Mouse (Mus musculus) kidney, postnatal 0 days (tissue): ENCODE results near the gene Thap12. TPM values are rescaled to one million over a fixed set of nuclear protein-coding genes. Genes with fewer than 3 reads are reported as not detected.

Experiments used
- ATAC-seq: fragments of 200-750 bp; cut with Nextera tagmentation; replicated peaks from 2 replicates; pipeline ENCODE4 v1.8.0; 2017; ENCODE audit warnings: low read depth, moderate number of reproducible peaks, moderate TSS enrichment, moderate library complexity; ENCODE audit not compliant: low FRiP score
- DNase-seq: peaks from one replicate; pipeline ENCODE4 v3.0.0-alpha.2; 2016; ENCODE audit warnings: low spot score
- H3K27ac ChIP-seq: fragments of 300-500 bp; sonication (generic); 2 replicates; pipeline ENCODE4 v1.5.1; 2014; ENCODE audit warnings: mild to moderate bottlenecking
- H3K27me3 ChIP-seq: fragments of 300-500 bp; sonication (generic); 2 replicates; pipeline ENCODE4 v1.6.1; 2014; ENCODE audit warnings: low read length, mixed read lengths; ENCODE audit not compliant: insufficient read depth
- H3K36me3 ChIP-seq: fragments of 300-500 bp; sonication (generic); 2 replicates; pipeline ENCODE4 v1.6.1; 2014; ENCODE audit warnings: low read length, mixed read lengths; ENCODE audit not compliant: insufficient read depth
- H3K4me1 ChIP-seq: fragments of 300-500 bp; sonication (generic); replicated peaks from 2 replicates; pipeline ENCODE4 v1.6.1; 2014; ENCODE audit warnings: antibody characterized with exemption, low read length, mixed read lengths; ENCODE audit not compliant: insufficient read depth
- H3K4me2 ChIP-seq: fragments of 300-500 bp; sonication (generic); 2 replicates; pipeline ENCODE4 v1.6.1; 2014; ENCODE audit warnings: mild to moderate bottlenecking, low read length, moderate library complexity, mixed read lengths
- H3K4me3 ChIP-seq: fragments of 300-500 bp; sonication (generic); replicated peaks from 2 replicates; pipeline ENCODE4 v1.5.1; 2014; ENCODE audit warnings: low read depth, low read length
- H3K9ac ChIP-seq: fragments of 300-500 bp; sonication (generic); 2 replicates; pipeline ENCODE4 v1.6.1; 2014; ENCODE audit warnings: low read depth, low read length
- H3K9me3 ChIP-seq: fragments of 300-500 bp; sonication (generic); replicated peaks from 2 replicates; pipeline ENCODE4 v1.6.1; 2016; ENCODE audit warnings: low read length, inconsistent platforms, mixed read lengths
- CTCF ChIP-seq: IDR thresholded peaks from 2 replicates; pipeline ENCODE4 v1.5.1; 2016; ENCODE audit warnings: antibody characterized with exemption, low read depth, mild to moderate bottlenecking, moderate library complexity
- WGBS: fragments of 180-500 bp; shearing (Covaris S2); extraction: QIAGEN DNeasy Blood & Tissue Kit; methylation state at CpG from one replicate; pipeline ENCODE4 v1.1.7; 2014; 5-methylcytosine and 5-hydroxymethylcytosine counted together
- polyA plus RNA-seq: library from polyadenylated mRNA; unstranded; fragments of >200 nt; fragmentation: Nextera tagmentation; extraction: Ambion mirVana; gene quantifications from 2 replicates; pipeline ENCODE4 v1.2.1, GENCODE M21; 2015

Thap12 gene
- polyA plus RNA-seq, 1 experiment from 2014 or later, result 45.5 TPM

DNA sequence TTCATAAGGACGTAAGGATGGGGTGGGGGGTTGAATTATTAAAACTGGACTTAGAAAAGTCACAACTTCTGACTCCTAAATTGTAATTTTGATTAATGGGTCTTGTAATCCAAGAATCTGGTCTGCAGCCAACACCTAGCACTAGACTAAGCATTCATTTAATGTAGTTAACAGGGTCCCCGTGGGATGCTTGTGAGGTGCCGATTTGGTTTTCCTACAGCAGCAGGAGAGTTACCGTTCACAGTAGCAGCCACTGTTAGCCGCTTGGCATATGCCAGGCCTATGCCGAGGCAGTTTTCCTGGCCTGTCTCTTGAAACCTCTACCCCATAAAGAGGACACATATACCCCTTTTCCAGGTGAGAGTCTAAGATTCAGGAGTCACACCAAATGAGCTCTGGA, 18.7 kb downstream of the Thap12 start:
- Histone ChIP-seq H3K9me3 (no peaks in the 10 kb centered on the region), H3K27ac (no peak overlapping the region), H3K9ac (no peak overlapping the region), H3K4me2 (peak overlapping the region; percentile 13; the same call in 1 of the 2 replicates), H3K4me3 (no peak overlapping the region), H3K27me3 (no peaks in the 10 kb centered on the region), H3K36me3 (peaks cover 5% of the 10 kb centered on the region; the same call in 1 of the 2 replicates), H3K4me1 (no peaks in the 10 kb centered on the region; the same call in 1 of the 2 replicates)
- ATAC-seq, result no peak
- TF ChIP-seq CTCF, result no peak
- DNase-seq, result no peak
- 40% methylated on average over 6 of the region's 6 CpGs for WGBS

DNA sequence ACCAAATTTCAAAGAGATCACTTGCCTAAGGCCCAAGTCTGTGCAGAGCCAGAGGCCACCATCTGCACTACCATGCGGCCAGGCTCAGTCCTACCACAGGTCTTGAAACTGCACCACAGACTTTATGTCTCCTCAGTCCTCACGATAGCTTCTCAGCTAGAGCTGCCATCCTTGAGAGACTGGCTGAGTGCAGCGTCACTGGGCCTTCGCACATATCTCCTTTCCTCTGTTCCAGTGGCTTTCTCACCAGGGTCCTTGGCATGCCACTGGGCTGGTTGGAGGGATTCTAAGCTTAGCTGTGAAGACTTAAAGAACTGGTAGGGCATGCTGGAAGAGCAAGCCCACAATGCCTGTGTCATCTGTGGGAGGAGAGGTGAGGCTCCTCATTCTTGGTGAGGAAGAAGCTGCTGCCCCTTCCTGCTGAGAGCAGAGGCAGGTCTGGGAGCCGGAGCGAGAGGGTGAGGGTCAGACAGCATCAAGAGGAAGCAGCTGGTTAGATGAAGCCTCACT, 22.8 kb downstream of the Thap12 start:
- no peak for DNase-seq
- 86% methylated on average over 6 of the region's 6 CpGs for WGBS
- Histone ChIP-seq H3K4me1 (peaks cover 10% of the 10 kb centered on the region; the same call in 1 of the 2 replicates), H3K4me2 (no peak overlapping the region), H3K27ac (no peak overlapping the region), H3K27me3 (no peaks in the 10 kb centered on the region), H3K9ac (no peak overlapping the region), H3K9me3 (no peaks in the 10 kb centered on the region), H3K4me3 (no peak overlapping the region), H3K36me3 (no peaks in the 10 kb centered on the region)
- TF ChIP-seq CTCF, result no peak
- no peak for ATAC-seq

DNA sequence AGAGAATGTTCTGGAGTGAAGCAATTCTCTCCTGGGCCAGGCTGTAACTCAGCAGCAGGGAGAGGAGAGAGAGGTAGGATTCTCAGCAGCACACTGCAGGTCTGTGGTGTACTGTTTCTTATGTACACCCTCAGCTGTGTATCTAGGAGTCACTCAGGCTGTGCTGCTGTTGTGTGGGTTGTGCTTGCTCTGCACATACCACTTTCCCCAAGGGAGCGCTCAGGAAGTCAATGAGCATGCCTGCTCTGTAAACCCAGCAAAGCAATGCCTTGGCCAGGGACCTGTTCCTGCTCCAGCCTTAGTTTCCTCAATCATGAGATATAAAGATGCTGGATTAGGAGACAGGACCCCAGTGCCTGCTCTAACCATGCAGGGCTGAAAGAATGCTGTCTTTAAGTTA, 25.1 kb downstream of the Thap12 start:
- H3K4me3 ChIP-seq, result no peak overlapping the region
- no peaks in the 10 kb centered on the region for H3K27me3 ChIP-seq
- no peaks in the 10 kb centered on the region for H3K36me3 ChIP-seq
- no peak overlapping the region for H3K27ac ChIP-seq
- peak; percentile 49 for DNase-seq
- WGBS, result 81% methylated on average over 1 of the region's 1 CpGs
- H3K9ac ChIP-seq, result no peak overlapping the region
- TF ChIP-seq CTCF, result no peak
- no peak overlapping the region for H3K4me2 ChIP-seq
- H3K4me1 ChIP-seq, result peaks cover 10% of the 10 kb centered on the region; the same call in 1 of the 2 replicates
- ATAC-seq, result no peak
- no peaks in the 10 kb centered on the region for H3K9me3 ChIP-seq

DNA sequence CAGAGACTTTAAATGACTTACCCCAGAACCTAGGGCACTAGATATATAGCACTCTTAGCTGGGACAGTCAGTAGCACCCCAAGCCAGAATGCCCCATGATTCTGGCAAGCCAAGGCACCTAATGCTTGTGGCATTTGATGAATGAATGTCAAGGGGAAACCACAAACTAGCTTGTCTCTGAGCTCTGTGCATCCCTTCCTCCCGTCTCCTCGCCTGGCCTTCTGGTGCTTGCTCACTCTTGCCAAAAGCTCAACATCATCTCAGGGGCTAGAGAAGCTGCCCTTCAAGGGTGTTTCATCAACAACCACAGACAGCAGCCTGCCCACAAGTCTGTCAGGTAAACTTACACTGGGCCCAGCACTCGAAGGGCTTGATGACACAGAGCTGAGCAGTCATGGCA, 25.6 kb downstream of the Thap12 start:
- 64% methylated on average over 3 of the region's 3 CpGs for WGBS
- Histone ChIP-seq H3K36me3 (no peaks in the 10 kb centered on the region), H3K9me3 (no peaks in the 10 kb centered on the region), H3K4me2 (no peak overlapping the region), H3K27ac (no peak overlapping the region), H3K9ac (no peak overlapping the region), H3K4me3 (no peak overlapping the region), H3K27me3 (no peaks in the 10 kb centered on the region), H3K4me1 (peaks cover 10% of the 10 kb centered on the region; the same call in 1 of the 2 replicates)
- ATAC-seq (no peak), DNase-seq (no peak)
- TF ChIP-seq CTCF, result no peak

DNA sequence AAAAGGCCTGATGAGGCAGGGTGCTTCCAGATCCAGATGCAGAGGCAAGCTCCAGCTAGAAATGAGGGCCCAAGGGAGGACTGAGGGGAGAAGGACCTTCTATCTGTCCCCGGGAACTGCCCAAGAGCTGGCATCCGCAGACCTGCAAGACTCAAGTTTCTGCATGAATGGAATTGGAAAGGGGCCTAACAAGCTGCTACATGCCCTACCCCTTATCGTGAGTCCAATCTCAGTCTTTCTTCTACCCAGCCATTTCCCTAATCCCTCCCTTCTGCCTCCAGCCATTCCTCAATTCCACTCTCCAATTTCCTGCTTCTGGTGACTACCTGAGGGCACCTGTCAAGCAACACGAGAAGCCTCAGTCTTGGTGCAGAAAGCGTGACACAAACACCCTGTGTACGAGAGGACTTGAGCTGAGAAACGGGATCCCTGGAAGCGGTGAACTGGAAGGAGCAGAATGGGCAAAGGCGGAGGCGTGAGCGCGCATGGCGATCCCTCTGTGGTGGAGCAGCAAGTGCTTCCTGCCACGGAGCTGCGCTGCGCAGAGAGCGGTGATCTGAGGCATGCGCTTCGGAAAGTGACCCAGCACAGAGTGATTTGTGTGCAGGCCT, 26.9 kb downstream of the Thap12 start:
- Histone ChIP-seq H3K4me2 (peak overlapping the region; percentile 50), H3K27ac (peak overlapping the region; percentile 36; the same call in 1 of the 2 replicates), H3K27me3 (no peaks in the 10 kb centered on the region), H3K4me3 (no peak overlapping the region), H3K9ac (0 out of 2 replicates have a peak overlapping the region, but pooled peaks have one; percentile 35), H3K4me1 (peaks cover 10% of the 10 kb centered on the region; the same call in 1 of the 2 replicates), H3K36me3 (no peaks in the 10 kb centered on the region), H3K9me3 (no peaks in the 10 kb centered on the region)
- peak; percentile 64 for DNase-seq
- WGBS, result 14% methylated on average over 19 of the region's 19 CpGs
- TF ChIP-seq CTCF, result no peak
- peak; percentile 72 for ATAC-seq

DNA sequence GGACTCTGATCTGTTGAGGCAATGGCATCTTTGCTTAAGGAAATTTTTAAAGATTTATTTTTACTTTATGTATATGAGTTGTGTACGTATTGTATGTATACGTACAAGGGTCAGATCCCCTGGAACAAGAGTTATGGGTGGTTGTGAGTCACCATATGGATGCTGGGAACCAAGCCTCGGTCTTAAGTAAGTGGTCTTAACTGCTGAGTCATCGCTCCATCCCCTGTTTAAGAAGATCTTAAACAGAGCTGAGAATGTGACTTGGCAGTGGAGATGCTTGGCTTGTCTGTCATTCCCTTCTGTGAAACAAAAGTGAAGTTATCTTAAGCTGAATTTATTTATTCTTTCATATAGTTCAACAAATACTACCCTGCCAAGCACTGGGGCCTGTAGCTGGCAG, 31.1 kb downstream of the Thap12 start:
- no peak overlapping the region for H3K27ac ChIP-seq
- H3K27me3 ChIP-seq, result no peaks in the 10 kb centered on the region
- TF ChIP-seq CTCF, result no peak
- no peak for ATAC-seq
- H3K4me2 ChIP-seq, result no peak overlapping the region
- no peak overlapping the region for H3K4me3 ChIP-seq
- 0 out of 2 replicates have a peak, but pooled peaks cover 6% of the 10 kb centered on the region for H3K4me1 ChIP-seq
- H3K36me3 ChIP-seq, result no peaks in the 10 kb centered on the region
- no peaks in the 10 kb centered on the region for H3K9me3 ChIP-seq
- H3K9ac ChIP-seq, result no peak overlapping the region
- no peak for DNase-seq
- 87% methylated on average over 4 of the region's 4 CpGs for WGBS

DNA sequence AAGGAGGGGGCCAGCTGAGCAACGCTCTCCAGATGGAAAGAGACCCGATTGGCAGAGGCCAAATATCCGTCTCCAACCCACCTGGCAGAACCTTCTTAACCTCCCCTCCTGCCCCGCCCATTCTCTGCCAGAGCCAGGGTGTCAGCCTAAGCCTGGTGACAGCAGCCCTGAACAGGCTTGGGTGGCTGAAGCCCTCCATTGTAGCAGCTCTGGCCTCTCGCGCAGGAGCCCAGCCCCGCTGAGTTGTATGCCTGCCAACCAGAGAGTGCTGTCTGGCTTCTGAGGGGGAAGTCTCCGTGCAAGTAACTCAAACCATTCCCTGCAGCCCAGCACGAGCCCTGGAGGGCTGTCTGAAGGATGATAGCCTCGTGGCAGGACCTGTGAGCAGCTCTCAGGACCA, 32.0 kb downstream of the Thap12 start:
- Histone ChIP-seq H3K27ac (no peak overlapping the region), H3K36me3 (no peaks in the 10 kb centered on the region), H3K4me3 (no peak overlapping the region), H3K4me1 (no peaks in the 10 kb centered on the region), H3K9me3 (no peaks in the 10 kb centered on the region), H3K4me2 (no peak overlapping the region), H3K9ac (no peak overlapping the region), H3K27me3 (no peaks in the 10 kb centered on the region)
- ATAC-seq, result peak; percentile 53; the same call in 1 of the 2 replicates
- WGBS, result 22% methylated on average over 10 of the region's 10 CpGs
- no peak for DNase-seq
- TF ChIP-seq CTCF, result no peak
